Mouse (Mus musculus) cerebellum, adult 18-20 months (tissue): ENCODE results near the gene Rab42.

Experiments used
- DNase-seq, 2 experiments: peaks; one replicate each; pipeline ENCODE4 v3.0.0; 2021

The Rab42 gene

GRCm38 (mm10) chr4:132269740-132270560 lies 33.2 kb downstream of the Rab42 start:
- DNase-seq: peak; percentile 82

- no peak for DNase-seq
These were observed 34.1 kb downstream of the Rab42 start for GRCm38 (mm10) chr4:132268871-132269739.

- no peak for DNase-seq
These were observed 36.3 kb downstream of the Rab42 start for GRCm38 (mm10) chr4:132266835-132267349.

GRCm38 (mm10) chr4:132263313-132263712 lies 39.9 kb downstream of the Rab42 start:
- no peak for DNase-seq

GRCm38 (mm10) chr4:132262358-132262616 lies 40.9 kb downstream of the Rab42 start:
- DNase-seq: no peak

- peak; percentile 79 to 92 for DNase-seq
These were observed 41.4 kb downstream of the Rab42 start, which contains the start of gene Gmeb1 for GRCm38 (mm10) chr4:132261514-132262357. Gene Gmeb1, minus strand, starts transcription at chr4:132261602.

GRCm38 (mm10) chr4:132260404-132261379 lies 42.5 kb downstream of the Rab42 start:
- peak; percentile 23 to 68 for DNase-seq

GRCm38 (mm10) chr4:132259248-132259647 lies 43.9 kb downstream of the Rab42 start:
- no peak for DNase-seq

- no peak for DNase-seq
These were observed 46.8 kb downstream of the Rab42 start for GRCm38 (mm10) chr4:132256384-132256783.

- no peak for DNase-seq
These were observed 48.2 kb downstream of the Rab42 start for GRCm38 (mm10) chr4:132254986-132255385.

GRCm38 (mm10) chr4:132253622-132254021 lies 49.6 kb downstream of the Rab42 start:
- DNase-seq: peak in 1 of 2 experiments; percentile 25

GRCm38 (mm10) chr4:132253128-132253527 lies 50.1 kb downstream of the Rab42 start:
- DNase-seq: no peak
